Mouse (Mus musculus): ENCODE measurements around the gene Arhgap1.
A peak's percentile ranks its signal among the peaks of the same experiment; 100 is the strongest.

Gene Arhgap1

DNA sequence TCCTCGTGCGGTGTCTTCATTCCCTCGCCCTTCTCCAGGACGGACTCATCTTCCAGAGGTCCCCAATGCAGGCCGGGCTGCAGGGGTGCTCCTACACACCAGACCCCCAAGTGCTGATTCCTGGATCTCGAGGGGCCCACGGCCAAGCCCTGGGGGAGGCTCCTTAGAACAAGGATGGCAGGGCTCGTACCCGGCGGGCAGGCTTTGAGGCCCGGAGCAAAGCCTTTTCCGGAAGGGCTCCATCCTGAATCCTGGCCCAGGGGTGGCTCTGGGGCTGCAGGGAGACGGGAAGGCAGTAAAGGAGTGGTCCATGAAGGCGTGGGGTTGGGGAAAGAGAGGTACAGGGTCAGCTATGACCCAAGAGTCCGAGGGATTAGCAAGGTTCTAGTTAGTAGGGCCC is 508 bp upstream of the Arhgap1 start:
- DNase-seq: no peak

DNA sequence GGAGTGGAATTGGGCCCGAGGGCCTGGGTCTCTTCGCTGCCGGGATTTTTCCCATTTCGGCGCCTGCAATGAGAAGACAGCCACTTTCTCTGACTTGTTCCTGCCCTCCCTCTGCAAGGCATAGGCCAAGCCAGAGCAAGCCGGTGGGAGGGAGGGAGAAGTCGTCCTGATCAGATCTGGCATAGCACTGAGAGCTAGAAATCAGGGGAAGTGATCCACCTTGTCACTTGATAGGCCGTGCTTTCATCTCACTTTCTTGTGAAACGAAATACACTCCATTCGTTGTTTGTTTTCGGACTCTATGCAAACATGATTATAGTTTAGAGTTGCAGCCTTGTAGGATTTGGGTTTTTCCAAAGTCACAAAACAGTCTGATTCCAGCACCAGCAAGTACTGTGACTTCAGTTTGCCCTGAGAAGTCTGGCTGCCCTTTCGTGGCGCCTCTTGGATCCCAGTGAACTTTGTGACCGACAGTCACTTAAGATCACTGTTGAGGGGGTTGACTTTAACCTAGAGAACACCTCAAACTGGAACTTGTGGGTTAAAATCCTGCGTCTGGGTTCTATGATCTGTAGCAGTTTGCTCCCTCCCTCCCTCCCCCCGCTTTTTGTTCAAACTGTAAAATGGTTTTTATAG is 818 bp downstream of the Arhgap1 start:
- no peak for DNase-seq

DNA sequence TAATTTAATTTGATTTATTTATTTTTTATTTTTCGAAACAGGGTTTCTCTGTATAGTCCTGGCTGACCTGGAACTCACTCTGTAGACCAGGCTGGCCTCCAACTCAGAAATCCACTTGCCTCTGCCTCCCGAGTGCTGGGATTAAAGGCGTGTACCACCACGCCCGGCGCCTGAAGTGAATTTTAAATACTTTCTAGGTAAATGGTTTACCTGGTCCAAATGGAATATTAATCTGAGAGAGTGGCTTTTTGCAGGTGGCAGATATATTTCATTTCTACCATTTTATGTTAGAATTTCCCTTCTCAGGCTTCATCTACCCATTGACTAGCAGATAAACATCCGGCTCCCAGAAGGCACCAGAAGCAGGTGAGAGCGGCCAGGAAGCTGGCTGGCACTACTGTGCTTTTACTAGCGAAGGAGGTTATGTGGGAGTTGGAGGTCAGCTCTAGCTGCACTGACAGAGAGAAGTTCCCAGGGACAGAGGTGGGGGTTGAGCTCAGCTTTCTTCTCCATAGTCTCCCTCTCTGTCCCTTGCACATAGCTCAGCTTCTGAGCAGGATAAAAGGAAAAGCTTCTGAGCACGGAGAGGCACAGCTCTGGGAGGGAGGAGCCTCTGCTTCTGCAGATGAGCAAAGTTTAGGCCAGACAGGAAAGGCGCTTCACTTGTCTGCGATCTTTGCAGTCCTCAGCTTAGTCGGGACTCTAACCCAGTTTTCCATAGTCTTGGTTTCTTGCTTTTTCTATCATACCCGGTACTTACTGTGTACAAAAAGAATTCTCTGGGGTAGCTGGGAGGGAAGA is 2.0 kb downstream of the Arhgap1 start:
- no peak for DNase-seq

- DNase-seq: no peak
These were observed 3.2 kb downstream of the Arhgap1 start for GRCm38 (mm10) chr2:91652863-91653262.

DNA sequence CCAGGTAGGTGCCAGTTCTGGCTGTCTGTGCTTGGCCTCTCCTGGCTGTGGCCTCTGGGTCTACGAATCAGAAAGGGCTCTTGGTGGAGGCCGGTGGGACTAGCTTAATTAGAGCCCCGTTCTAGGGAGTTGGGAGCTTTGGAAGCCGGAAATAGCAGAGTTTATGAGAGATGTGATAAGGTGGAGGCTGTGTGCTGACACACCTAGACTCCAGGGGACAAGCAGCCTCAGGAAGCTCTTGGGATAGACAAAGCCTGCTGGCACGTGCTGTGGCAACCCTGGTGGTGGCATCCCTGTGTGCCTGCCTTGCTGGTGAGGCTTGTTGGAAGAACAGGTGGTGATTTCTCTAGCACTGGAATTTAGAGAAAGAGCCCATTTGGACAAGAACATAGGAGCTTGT is 5.7 kb downstream of the Arhgap1 start:
- no peak for DNase-seq

- peak; percentile 45 for DNase-seq
These were observed 6.2 kb downstream of the Arhgap1 start for GRCm38 (mm10) chr2:91655827-91656226.

GRCm38 (mm10) chr2:91656774-91657173 is 7.1 kb downstream of the Arhgap1 start:
- DNase-seq: peak; percentile 53

DNA sequence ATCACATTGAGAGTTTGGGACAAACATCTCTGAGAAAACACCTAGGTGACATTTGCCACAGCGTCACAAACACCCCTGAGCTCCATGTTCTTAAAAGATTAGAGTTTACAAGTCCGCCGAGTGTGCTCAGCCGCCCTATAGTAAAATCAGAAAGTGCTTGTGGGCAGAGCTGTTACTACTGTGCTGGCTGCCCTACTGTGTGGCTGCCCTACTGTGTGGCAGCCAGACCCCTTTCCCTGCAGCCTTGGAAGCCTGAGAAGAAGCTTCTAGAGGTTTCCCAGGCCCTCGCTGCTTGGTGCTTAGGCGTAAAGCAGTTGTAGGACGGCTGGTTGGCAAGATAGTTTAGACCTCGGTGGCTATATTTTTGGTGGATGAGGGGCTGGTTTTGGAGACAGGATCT is 10.0 kb downstream of the Arhgap1 start:
- DNase-seq: no peak

DNA sequence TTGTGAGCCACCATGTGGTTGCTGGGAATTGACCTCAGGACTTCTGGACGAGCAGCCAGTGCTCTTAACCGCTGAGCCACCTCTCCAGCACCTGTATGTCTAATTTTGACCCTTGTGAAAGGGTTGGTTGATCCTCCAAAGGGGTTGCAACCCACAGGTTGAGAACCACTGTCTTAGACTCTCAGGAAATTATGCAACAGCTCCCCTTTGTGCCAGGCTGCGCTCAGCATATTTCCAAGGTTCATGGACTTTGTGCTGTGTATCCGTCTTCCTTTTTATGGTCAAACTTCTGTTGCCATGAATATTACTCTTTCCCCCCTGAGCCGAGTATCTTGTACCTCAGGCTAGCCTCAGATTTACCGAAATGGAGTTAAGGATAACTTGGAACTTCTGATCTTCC is 11.3 kb downstream of the Arhgap1 start:
- DNase-seq: no peak

GRCm38 (mm10) chr2:91664780-91665179 is 15.1 kb downstream of the Arhgap1 start:
- DNase-seq: no peak

DNA sequence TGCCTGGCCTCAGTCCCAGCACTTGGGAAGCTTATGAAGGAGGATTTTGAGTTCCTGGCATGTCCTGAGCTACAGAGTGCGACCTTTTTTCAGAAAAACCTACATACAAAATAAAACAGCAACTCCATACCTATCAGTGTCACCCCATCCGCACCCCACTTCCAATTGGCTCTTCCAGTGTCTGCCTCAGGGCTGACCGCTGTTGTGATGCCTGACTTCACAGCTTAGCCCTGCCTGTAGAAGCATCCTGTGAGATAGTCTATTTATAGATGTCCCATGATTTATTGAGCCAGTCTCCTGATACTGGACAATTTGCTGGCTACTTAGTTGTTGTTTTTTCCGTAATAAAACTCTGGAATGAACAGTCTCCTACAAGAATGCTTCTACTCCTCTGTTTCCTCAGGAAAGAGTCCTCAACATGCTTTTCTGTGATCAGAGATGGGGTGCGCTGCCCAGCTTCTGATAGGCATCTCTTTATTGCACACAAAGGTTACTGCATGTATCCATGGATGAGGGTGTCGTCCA is 16.8 kb downstream of the Arhgap1 start:
- DNase-seq: no peak

- no peak for DNase-seq
These were observed 18.1 kb downstream of the Arhgap1 start for GRCm38 (mm10) chr2:91667747-91668146.

GRCm38 (mm10) chr2:91669326-91669725 is 19.7 kb downstream of the Arhgap1 start:
- DNase-seq: no peak

DNA sequence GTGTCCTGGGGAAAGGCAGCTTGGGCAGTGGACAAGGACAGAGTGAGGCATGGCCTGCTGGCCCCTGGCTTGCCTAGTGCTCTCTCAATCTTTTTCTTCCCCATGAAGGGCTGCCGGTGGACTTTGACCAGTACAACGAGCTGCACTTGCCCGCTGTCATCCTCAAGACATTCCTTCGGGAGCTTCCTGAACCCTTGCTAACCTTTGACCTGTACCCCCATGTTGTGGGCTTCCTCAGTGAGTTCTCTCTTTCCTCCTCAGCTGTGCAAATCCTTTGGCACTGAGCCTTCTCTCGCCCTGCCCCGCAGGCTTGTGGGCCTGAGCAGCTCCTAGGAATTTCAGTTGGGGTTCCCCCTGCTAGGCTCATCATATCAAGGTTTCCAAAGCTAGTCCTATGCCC is 20.4 kb downstream of the Arhgap1 start:
- DNase-seq: no peak

GRCm38 (mm10) chr2:91673587-91673986 is 23.9 kb downstream of the Arhgap1 start:
- DNase-seq: no peak

DNA sequence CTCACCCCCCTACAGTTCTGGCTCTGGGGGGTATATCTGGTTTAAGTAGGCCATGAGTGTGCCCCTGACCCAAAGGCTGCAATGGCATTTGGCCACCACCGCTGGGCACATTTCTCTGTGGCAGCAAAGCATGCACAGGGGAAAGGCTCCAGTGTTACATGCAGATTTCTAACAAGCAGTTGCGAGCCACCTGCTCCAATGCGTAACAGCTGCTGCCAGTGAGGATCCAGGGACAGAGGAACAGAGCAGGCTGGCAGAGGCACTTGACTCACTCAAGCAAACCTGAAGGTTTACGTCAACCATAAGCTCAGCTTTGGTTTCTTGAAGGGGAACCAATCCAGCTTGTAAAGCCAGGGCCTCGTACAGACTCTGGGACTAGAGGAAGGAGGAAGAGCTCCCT is 25.2 kb downstream of the Arhgap1 start:
- DNase-seq: no peak

- no peak for DNase-seq
These were observed 26.8 kb downstream of the Arhgap1 start for GRCm38 (mm10) chr2:91676420-91676819.

DNA sequence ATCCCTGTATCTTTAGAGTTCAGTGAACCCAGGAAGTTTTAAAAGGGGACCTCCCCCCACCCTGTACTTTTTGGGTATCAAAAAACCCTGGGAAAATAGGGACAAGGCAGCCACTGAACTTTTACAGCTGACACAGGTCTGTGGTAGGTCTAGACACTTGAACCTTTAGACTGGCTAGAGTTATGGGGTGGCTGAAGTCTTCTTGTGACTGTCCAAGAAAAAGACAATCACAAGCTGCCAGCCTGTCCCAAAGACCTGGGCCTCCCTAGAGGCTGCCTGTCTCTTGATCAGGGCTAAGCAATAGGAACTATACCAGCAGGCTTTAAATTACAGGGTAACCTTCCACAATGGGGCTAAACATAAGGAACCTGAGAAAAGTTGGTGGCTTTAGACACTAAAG is 27.3 kb downstream of the Arhgap1 start:
- DNase-seq: no peak

- DNase-seq: peak; percentile 88
These were observed 33.2 kb downstream of the Arhgap1 start for GRCm38 (mm10) chr2:91682850-91683249.

- DNase-seq: peak; percentile 35
These were observed 34.3 kb downstream of the Arhgap1 start for GRCm38 (mm10) chr2:91683919-91684318.

GRCm38 (mm10) chr2:91689452-91689851 is 39.8 kb downstream of the Arhgap1 start:
- DNase-seq: no peak

GRCm38 (mm10) chr2:91695436-91696224 is 46.0 kb downstream of the Arhgap1 start:
- DNase-seq: no peak

DNA sequence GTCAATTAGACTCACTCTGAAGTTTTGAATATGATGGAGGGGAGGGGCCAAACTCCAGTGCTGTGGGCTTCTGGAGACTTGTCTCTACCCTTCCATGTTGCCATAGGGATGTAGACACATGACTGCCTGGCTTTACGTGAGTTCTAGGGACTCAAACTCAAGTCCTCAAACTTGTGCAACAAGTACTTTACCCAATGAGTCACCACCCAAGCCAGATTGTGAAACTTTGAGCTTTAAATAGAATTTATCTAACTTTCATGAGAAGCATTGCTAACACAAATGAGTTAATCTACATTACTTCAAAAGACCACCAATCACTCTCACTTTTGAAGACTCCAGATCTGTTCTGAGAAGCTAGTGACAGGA is 46.5 kb downstream of the Arhgap1 start:
- DNase-seq: peak; percentile 24

GRCm38 (mm10) chr2:91699225-91699624 is 49.6 kb downstream of the Arhgap1 start:
- DNase-seq: no peak

All from lung, postnatal 10 days (tissue).